Comparison of ENCODE assay signal across 14 mouse cellular contexts in the genomic region with DNA sequence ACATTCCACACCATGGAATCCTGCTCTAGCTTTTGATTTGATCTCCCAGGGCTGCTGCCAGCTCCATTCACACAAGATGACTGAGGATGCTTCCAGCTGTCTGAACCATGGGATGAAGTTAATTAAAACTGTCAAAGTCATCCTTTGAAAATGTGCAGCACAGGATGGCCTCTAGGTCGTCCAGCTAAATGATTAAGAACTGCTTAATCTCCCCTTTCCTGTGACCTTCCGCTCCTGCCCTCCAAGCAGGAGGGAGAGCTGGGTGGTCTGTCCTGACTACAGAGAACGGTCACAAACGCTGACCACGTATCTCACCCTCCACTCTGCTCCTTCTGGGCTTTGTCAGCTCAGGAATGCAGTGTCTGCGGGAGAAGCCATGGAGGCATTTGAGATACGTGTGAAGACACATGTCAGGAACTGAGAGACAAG. TPM values are rescaled to one million over a fixed set of nuclear protein-coding genes. Genes with fewer than 3 reads are reported as not detected.
DNase-seq lines count a peak whose midpoint lies in the region; ATAC-seq and TF ChIP-seq lines count a peak whose summit lies in the region.
"Had no signal": no experiment of that assay in that cellular context is flagged by ENCODE, and none has a peak within 500 bp of the region (broad histone marks: within the 10 kb centered on the region; RNA-seq: fewer than 3 reads in every experiment).

No protein-coding gene starts in this region.

- no peaks in the 10 kb centered on the region for H3K9me3 ChIP-seq in heart, embryonic 13.5 days
- H3K9me3 ChIP-seq in liver, embryonic 16.5 days (replicated peaks; ENCODE audit: control insufficient read depth, low read length), result no peaks in the 10 kb centered on the region
- no peaks in the 10 kb centered on the region for H3K9me3 ChIP-seq in liver, postnatal 0 days (ENCODE audit: low read length)
- no peaks in the 10 kb centered on the region for H3K9me3 ChIP-seq in midbrain, postnatal 0 days (ENCODE audit: low read length)
- H3K9me3 ChIP-seq in liver, embryonic 12.5 days (replicated peaks), result no peaks in the 10 kb centered on the region
- H3K9me3 ChIP-seq: liver, embryonic 13.5 days had no signal

- no peaks in the 10 kb centered on the region for H3K36me3 ChIP-seq in heart, embryonic 13.5 days
- no peaks in the 10 kb centered on the region for H3K36me3 ChIP-seq in liver, embryonic 16.5 days (ENCODE audit: control insufficient read depth, insufficient read depth)
- no peaks in the 10 kb centered on the region for H3K36me3 ChIP-seq in liver, postnatal 0 days (replicated peaks; ENCODE audit: insufficient read depth, low read length)
- no peaks in the 10 kb centered on the region for H3K36me3 ChIP-seq in midbrain, postnatal 0 days (ENCODE audit: insufficient read depth, low read length)
- H3K36me3 ChIP-seq in liver, embryonic 12.5 days, result no peaks in the 10 kb centered on the region
- H3K36me3 ChIP-seq: liver, embryonic 13.5 days had no signal

- H3K27me3 ChIP-seq in heart, embryonic 13.5 days (replicated peaks), result no peaks in the 10 kb centered on the region
- H3K27me3 ChIP-seq in liver, embryonic 16.5 days (ENCODE audit: control insufficient read depth, insufficient read depth, low read depth, low read length), result no peaks in the 10 kb centered on the region
- H3K27me3 ChIP-seq in liver, postnatal 0 days (ENCODE audit: insufficient read depth, low read length), result no peaks in the 10 kb centered on the region
- H3K27me3 ChIP-seq in midbrain, postnatal 0 days (ENCODE audit: insufficient read depth, low read length), result no peaks in the 10 kb centered on the region
- no peaks in the 10 kb centered on the region for H3K27me3 ChIP-seq in liver, embryonic 12.5 days (replicated peaks)
- H3K27me3 ChIP-seq: liver, embryonic 13.5 days had no signal

- no peak for TF ChIP-seq CTCF in liver, postnatal 0 days (IDR thresholded peaks at IDR 0.05; ENCODE audit: low read depth)
- TF ChIP-seq CTCF in midbrain, postnatal 0 days (IDR thresholded peaks at IDR 0.05), result no peak

- peak overlapping the region; percentile 95 for H3K27ac ChIP-seq in heart, embryonic 13.5 days (replicated peaks)
- no peak overlapping the region for H3K27ac ChIP-seq in liver, embryonic 16.5 days (ENCODE audit: low read length)
- H3K27ac ChIP-seq in liver, postnatal 0 days (ENCODE audit: low read depth), result no peak overlapping the region
- no peak overlapping the region for H3K27ac ChIP-seq in midbrain, postnatal 0 days (ENCODE audit: low read depth, low read length)
- no peak overlapping the region for H3K27ac ChIP-seq in liver, embryonic 12.5 days
- H3K27ac ChIP-seq: liver, embryonic 13.5 days had no signal

- 0 out of 2 replicates have a peak overlapping the region, but pooled peaks have one; percentile 3 for H3K9ac ChIP-seq in heart, embryonic 13.5 days
- H3K9ac ChIP-seq in liver, embryonic 16.5 days (ENCODE audit: low read depth, low read length), result no peak overlapping the region
- H3K9ac ChIP-seq in liver, postnatal 0 days (replicated peaks), result no peak overlapping the region
- H3K9ac ChIP-seq in midbrain, postnatal 0 days (replicated peaks; ENCODE audit: low read length, poor library complexity, severe bottlenecking), result no peak overlapping the region
- no peak overlapping the region for H3K9ac ChIP-seq in liver, embryonic 12.5 days
- H3K9ac ChIP-seq: liver, embryonic 13.5 days had no signal

- TF ChIP-seq EP300 in liver, postnatal 0 days (IDR thresholded peaks at IDR 0.05; ENCODE audit: low read depth), result no peak

- ATAC-seq in heart, embryonic 13.5 days (ENCODE audit: extremely low read depth, insufficient number of reproducible peaks, low FRiP score, low TSS enrichment), result no peak
- peak; percentile 35; the same call in 1 of the 2 replicates for ATAC-seq in liver, embryonic 16.5 days (ENCODE audit: low read depth)
- no peak for ATAC-seq in liver, postnatal 0 days
- ATAC-seq in midbrain, postnatal 0 days (ENCODE audit: low FRiP score), result no peak
- no peak for ATAC-seq in liver, embryonic 12.5 days

- peaks cover 57% of the 10 kb centered on the region for H3K4me1 ChIP-seq in heart, embryonic 13.5 days
- H3K4me1 ChIP-seq in liver, embryonic 16.5 days (ENCODE audit: control insufficient read depth, low read depth, low read length), result no peaks in the 10 kb centered on the region
- H3K4me1 ChIP-seq in liver, postnatal 0 days (ENCODE audit: insufficient read depth), result no peaks in the 10 kb centered on the region
- no peaks in the 10 kb centered on the region for H3K4me1 ChIP-seq in midbrain, postnatal 0 days (ENCODE audit: insufficient read depth, low read length)
- 0 out of 2 replicates have a peak, but pooled peaks cover 5% of the 10 kb centered on the region for H3K4me1 ChIP-seq in liver, embryonic 12.5 days
- H3K4me1 ChIP-seq: liver, embryonic 13.5 days had no signal

- intact Hi-C loops in gastrocnemius, postnatal 36 days (cut with DNase I), result no loop called here

- 5% methylated on average over 7 of the region's 7 CpGs for WGBS in heart, embryonic 13.5 days
- 35% methylated on average over 7 of the region's 7 CpGs for WGBS in liver, embryonic 16.5 days (ENCODE audit: insufficient replicate concordance)
- 30% methylated on average over 7 of the region's 7 CpGs for WGBS in liver, postnatal 0 days (ENCODE audit: insufficient replicate concordance)
- 15% methylated on average over 7 of the region's 7 CpGs for WGBS in midbrain, postnatal 0 days
- 27% methylated on average over 7 of the region's 7 CpGs for WGBS in liver, embryonic 12.5 days (ENCODE audit: insufficient replicate concordance)

- DNase-seq in heart, adult 11 months, result no peak
- no peak for DNase-seq in liver, postnatal 0 days
- DNase-seq in embryo, embryonic 9.5 days (ENCODE audit: extremely low spot score), result peak; percentile 74
- peak; percentile 18 for DNase-seq in midbrain, postnatal 0 days (ENCODE audit: low spot score)
- no peak for DNase-seq in gastrocnemius, postnatal 36 days
- DNase-seq: adrenal gland, postnatal 10 days; B cell, adult 2 months; cerebellum, adult 18-20 months; layer of hippocampus, postnatal 36 days; liver, embryonic 13.5 days had no signal

- H3K4me3 ChIP-seq in heart, embryonic 13.5 days, result no peak overlapping the region
- no peak overlapping the region for H3K4me3 ChIP-seq in liver, embryonic 16.5 days (ENCODE audit: low read depth, low read length)
- H3K4me3 ChIP-seq in liver, postnatal 0 days (ENCODE audit: low read depth, low read length), result no peak overlapping the region
- H3K4me3 ChIP-seq in midbrain, postnatal 0 days (ENCODE audit: low read depth, low read length), result no peak overlapping the region
- H3K4me3 ChIP-seq in liver, embryonic 12.5 days, result no peak overlapping the region
- H3K4me3 ChIP-seq: liver, embryonic 13.5 days had no signal

- H3K4me2 ChIP-seq in heart, embryonic 13.5 days, result peak overlapping the region; percentile 12; the same call in 1 of the 2 replicates
- no peak overlapping the region for H3K4me2 ChIP-seq in liver, embryonic 16.5 days (ENCODE audit: low read depth, low read length)
- no peak overlapping the region for H3K4me2 ChIP-seq in liver, postnatal 0 days (ENCODE audit: low read depth, low read length)
- H3K4me2 ChIP-seq in midbrain, postnatal 0 days (ENCODE audit: low read depth, low read length, poor library complexity, severe bottlenecking), result no peak overlapping the region
- no peak overlapping the region for H3K4me2 ChIP-seq in liver, embryonic 12.5 days
- H3K4me2 ChIP-seq: liver, embryonic 13.5 days had no signal

RNA-seq across cellular contexts. Expression of gene P3h2, which starts 26.6 kb away (rescaled TPM):
- 6.0 and 7.0 TPM in 2 replicates for polyA plus RNA-seq in heart, embryonic 13.5 days (2015; fragmentation: Nextera tagmentation; extraction: Ambion mirVana)
- 0.27 and 0.71 TPM in 2 replicates for polyA plus RNA-seq in liver, embryonic 16.5 days (2015; fragmentation: Nextera tagmentation; extraction: Ambion mirVana)
- polyA plus RNA-seq in liver, postnatal 0 days (2015; fragmentation: Nextera tagmentation; extraction: Ambion mirVana), result 0.40 and 0.71 TPM in 2 replicates
- 1.3 and 2.0 TPM in 2 replicates for total RNA-seq in midbrain, postnatal 0 days (2014; rRNA removed)
- polyA plus RNA-seq in midbrain, postnatal 0 days (2015; fragmentation: Nextera tagmentation; extraction: Ambion mirVana), result 0.42 and 0.43 TPM in 2 replicates
- 1 to 10 TPM; 3.2 to 5.2 TPM for total RNA-seq in gastrocnemius, postnatal 36 days (2021)
- 1.5 and 2.0 TPM in 2 replicates for polyA plus RNA-seq in liver, embryonic 12.5 days (2016; fragmentation: Nextera tagmentation; extraction: Ambion mirVana)
- total RNA-seq: monocyte, adult 5-6 weeks had no signal

Comparison
In these comparisons a context has a peak if more than half of its experiments do, and no peak if none do; other contexts are left out.
1. DNase-seq: peak in embryo, embryonic 9.5 days (single experiment) and midbrain, postnatal 0 days (single experiment); none in heart, adult 11 months (single experiment), liver, postnatal 0 days (single experiment) and gastrocnemius, postnatal 36 days (0 of 2).